18 mouse cellular contexts compared by ENCODE assay signal in the genomic region with DNA sequence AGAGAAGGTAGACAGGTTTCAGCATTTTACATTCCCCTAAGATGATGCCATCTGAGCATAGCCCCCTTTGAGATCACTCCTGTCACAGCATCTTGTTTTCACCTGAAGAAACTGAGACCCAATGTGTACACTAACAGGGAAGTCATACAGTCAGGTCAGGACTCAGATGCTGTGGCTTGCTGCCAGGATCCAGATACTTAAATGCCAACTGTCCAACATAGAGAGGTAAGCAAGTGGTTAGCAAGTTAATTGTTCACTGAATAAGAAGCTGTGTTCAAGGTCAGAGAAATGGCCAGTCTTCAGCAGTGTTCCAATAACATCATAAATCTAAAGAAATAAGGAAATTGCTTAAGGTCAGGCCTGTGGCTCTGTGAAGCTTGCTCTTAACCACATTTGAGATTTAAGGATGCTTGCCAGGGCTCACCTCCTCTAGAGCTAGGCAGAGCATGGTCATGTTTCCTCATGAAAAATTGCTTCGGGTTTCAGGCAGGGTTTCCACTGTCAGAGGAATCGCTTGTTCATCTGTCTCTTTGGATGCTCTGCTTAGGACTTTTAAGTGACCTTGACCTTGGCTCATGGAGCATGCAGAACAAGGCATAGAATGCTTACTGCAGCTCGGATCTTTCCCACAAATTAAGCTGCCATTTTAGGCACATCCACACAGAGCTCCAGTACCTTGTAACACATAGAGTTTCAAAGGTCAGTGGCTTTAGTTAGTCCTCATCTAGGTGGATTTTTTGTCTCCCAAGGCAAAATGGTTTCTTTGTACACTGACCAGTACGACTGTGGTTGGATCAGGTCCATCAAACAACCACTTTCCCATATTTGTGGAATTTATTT. TPM values are rescaled to one million over a fixed set of nuclear protein-coding genes. Genes with fewer than 3 reads are reported as not detected.
DNase-seq lines count a peak whose midpoint lies in the region; ATAC-seq lines count a peak whose summit lies in the region.
"Had no signal": no experiment of that assay in that cellular context is flagged by ENCODE, and none has a peak within 500 bp of the region (broad histone marks: within the 10 kb centered on the region; RNA-seq: fewer than 3 reads in every experiment).

No protein-coding gene starts in this region.

- peak; percentile 40 for DNase-seq in NIH3T3 (ENCODE audit: low read depth)
- DNase-seq in fibroblast of lung, adult 2 months (ENCODE audit: low read depth): peak; percentile 39
- DNase-seq in kidney, adult 9 months: peak; percentile 93
- DNase-seq in kidney, postnatal 36 days: peak; percentile 87 to 90
- no peak for DNase-seq in left cerebral cortex, postnatal 25 days (ENCODE audit: low spot score in 2 of 2)
- no peak for DNase-seq in ovary, postnatal 10 days (ENCODE audit: low spot score)
- DNase-seq: adrenal gland, postnatal 25 days; cerebellum, adult 2 months; cerebellum, postnatal 36 days; gastrocnemius, postnatal 10 days; heart, adult 2 months; left cerebral cortex, postnatal 4 days; liver; spleen, adult 18-20 months had no signal

- intact Hi-C loops in left cerebral cortex, postnatal 25 days (cut with DNase I): no loop called here

- no peak for ATAC-seq in frontal cortex, adult (ENCODE audit: low TSS enrichment)
- ATAC-seq: lung, postnatal 0 days had no signal

RNA-seq across cellular contexts. Expression of a gene that starts 20.3 kb away (rescaled TPM):
- total RNA-seq in left cerebral cortex, postnatal 25 days (2021): not detected
- total RNA-seq: gastrocnemius, postnatal 10 days; heart, adult 2 months; layer of hippocampus, adult 2 months; left cerebral cortex, postnatal 4 days; megakaryocyte progenitor cell, adult 5-6 weeks had no signal

Comparison
In these comparisons a context has a peak if more than half of its experiments do, and no peak if none do; other contexts are left out.
1. DNase-seq: peak in NIH3T3 (single experiment), fibroblast of lung, adult 2 months (single experiment), kidney, adult 9 months (single experiment) and kidney, postnatal 36 days (2 of 2); none in left cerebral cortex, postnatal 25 days (0 of 2) and ovary, postnatal 10 days (single experiment).